1 mouse cellular context compared by ENCODE assay signal in genomic region chr6:125354352-125355151, GRCm38 (mm10).
TF ChIP-seq lines count a peak whose summit lies in the region.

No protein-coding gene starts in this region.

TF ChIP-seq in MEL, 35 proteins besides CTCF, POLR2A, EP300 and RAD21:
- TF ChIP-seq MAX (IDR thresholded peaks at IDR 0.05; ENCODE audit: low read length) (peak; percentile 52; the same call in 1 of the 2 replicates), CHD2 (IDR thresholded peaks at IDR 0.05; ENCODE audit: low read length) (no peak), BHLHE40 (IDR thresholded peaks at IDR 0.05; ENCODE audit: borderline replicate concordance, low read depth, low read length) (no peak), SIN3A (IDR thresholded peaks at IDR 0.05; ENCODE audit: low read length) (peak; percentile 46; the same call in 1 of the 2 replicates), KAT2A (conservative IDR thresholded peaks at IDR 0.05; ENCODE audit: low read depth, low read length) (no peak), UBTF (IDR thresholded peaks at IDR 0.05; ENCODE audit: borderline replicate concordance, insufficient read depth, low read depth, low read length) (no peak), NRF1 (IDR thresholded peaks at IDR 0.05; ENCODE audit: insufficient read depth, low read depth, low read length, poor library complexity, severe bottlenecking) (no peak), TCF12 (IDR thresholded peaks at IDR 0.05; ENCODE audit: low read depth, low read length) (no peak), MAZ (IDR thresholded peaks at IDR 0.05; ENCODE audit: low read depth, low read length) (0 out of 2 replicates have a peak, but pooled peaks have one; percentile 55), MAFK (IDR thresholded peaks at IDR 0.05; ENCODE audit: borderline replicate concordance, low read depth, low read length) (no peak), HCFC1 (IDR thresholded peaks at IDR 0.05; ENCODE audit: low read depth, low read length) (no peak), RCOR1 (IDR thresholded peaks at IDR 0.05; ENCODE audit: low read depth, low read length) (0 out of 2 replicates have a peak, but pooled peaks have one; percentile 7), ZKSCAN1 (IDR thresholded peaks at IDR 0.05; ENCODE audit: low read depth, low read length) (no peak), TBP (IDR thresholded peaks at IDR 0.05; ENCODE audit: low read depth, low read length) (no peak), MYC (IDR thresholded peaks at IDR 0.05; ENCODE audit: low read depth, low read length) (no peak), ZNF384 (IDR thresholded peaks at IDR 0.05; ENCODE audit: low read depth, low read length) (no peak), ZMIZ1 (IDR thresholded peaks at IDR 0.05; ENCODE audit: low read depth, low read length) (no peak), GABPA (IDR thresholded peaks at IDR 0.05; ENCODE audit: low read depth, low read length) (no peak), GATA1 (IDR thresholded peaks at IDR 0.05; ENCODE audit: low read depth, low read length) (no peak), ETS1 (IDR thresholded peaks at IDR 0.05; ENCODE audit: low read depth, low read length) (peak; percentile 21; the same call in 1 of the 2 replicates), MEF2A (IDR thresholded peaks at IDR 0.05; ENCODE audit: extremely low read depth, insufficient replicate concordance, low read depth, low read length, poor library complexity, severe bottlenecking) (no peak), MYB (IDR thresholded peaks at IDR 0.05; ENCODE audit: low read depth, low read length) (no peak), MXI1 (IDR thresholded peaks at IDR 0.05; ENCODE audit: low read depth, low read length) (0 out of 2 replicates have a peak, but pooled peaks have one; percentile 6), CHD1 (IDR thresholded peaks at IDR 0.05; ENCODE audit: low read depth, low read length) (no peak), ELF1 (IDR thresholded peaks at IDR 0.05; ENCODE audit: low read depth, low read length) (no peak), E2F4 (IDR thresholded peaks at IDR 0.05; ENCODE audit: borderline replicate concordance, low read depth, low read length) (no peak), POLR2AphosphoS5 (IDR thresholded peaks at IDR 0.05; ENCODE audit: borderline replicate concordance, low read depth, low read length) (no peak), POLR2AphosphoS2 (IDR thresholded peaks at IDR 0.05; ENCODE audit: low read length) (no peak), SMC3 (IDR thresholded peaks at IDR 0.05; ENCODE audit: low read depth, low read length) (no peak), ZC3H11A (IDR thresholded peaks at IDR 0.05; ENCODE audit: low read depth, low read length) (no peak), USF1 (IDR thresholded peaks at IDR 0.05; ENCODE audit: low read depth, low read length) (peak; percentile 87), JUND (IDR thresholded peaks at IDR 0.05; ENCODE audit: low read depth, low read length) (no peak), TAL1 (IDR thresholded peaks at IDR 0.05; ENCODE audit: low read length) (no peak), USF2 (IDR thresholded peaks at IDR 0.05; ENCODE audit: borderline replicate concordance in 1 of 2, insufficient read depth in 1 of 2, low read depth in 1 of 2, low read length in 2 of 2) (0 out of 4 replicates have a peak, but pooled peaks of 1 of the 2 experiments have one; percentile 54), NELFE (IDR thresholded peaks at IDR 0.05; ENCODE audit: low read depth, low read length) (no peak)
